Mouse (Mus musculus) intestine, postnatal 0 days (tissue): ENCODE results near the gene Fam71e2. TPM values are rescaled to one million over a fixed set of nuclear protein-coding genes. Genes with fewer than 3 reads are reported as not detected.

Experiments used
- ATAC-seq: fragments of 200-750 bp; cut with Nextera tagmentation; 2 replicates; pipeline ENCODE4 v1.8.0; 2017; ENCODE audit warnings: mild to moderate bottlenecking, moderate TSS enrichment, moderate library complexity
- H3K27ac ChIP-seq: fragments of 300-500 bp; sonication (generic); 2 replicates; pipeline ENCODE4 v1.5.1; 2014; ENCODE audit warnings: mild to moderate bottlenecking, low read depth, low read length, moderate library complexity
- H3K27me3 ChIP-seq: fragments of 300-500 bp; sonication (generic); replicated peaks from 2 replicates; pipeline ENCODE4 v1.6.1; 2014; ENCODE audit warnings: low read length, mixed read lengths; ENCODE audit not compliant: control insufficient read depth, insufficient read depth
- H3K36me3 ChIP-seq: fragments of 300-500 bp; sonication (generic); 2 replicates; pipeline ENCODE4 v1.6.1; 2014; ENCODE audit warnings: mild to moderate bottlenecking, moderate library complexity; ENCODE audit not compliant: control insufficient read depth, insufficient read depth
- H3K4me1 ChIP-seq: fragments of 300-500 bp; sonication (generic); replicated peaks from 2 replicates; pipeline ENCODE4 v1.6.1; 2014; ENCODE audit warnings: antibody characterized with exemption, low read length, mixed read lengths; ENCODE audit not compliant: control insufficient read depth, insufficient read depth
- H3K4me2 ChIP-seq: fragments of 300-500 bp; sonication (generic); replicated peaks from 2 replicates; pipeline ENCODE4 v1.6.1; 2014; ENCODE audit warnings: low read depth, mild to moderate bottlenecking, moderate library complexity
- H3K4me3 ChIP-seq: fragments of 300-500 bp; sonication (generic); 2 replicates; pipeline ENCODE4 v1.5.1; 2014; ENCODE audit warnings: low read depth, low read length
- H3K9ac ChIP-seq: fragments of 300-500 bp; sonication (generic); 2 replicates; pipeline ENCODE4 v1.6.1; 2014; ENCODE audit warnings: mild to moderate bottlenecking, low read depth, low read length
- H3K9me3 ChIP-seq: fragments of 300-500 bp; sonication (generic); 2 replicates; pipeline ENCODE4 v1.6.1; 2016; ENCODE audit warnings: mixed run types; ENCODE audit not compliant: control insufficient read depth
- CTCF ChIP-seq: sonication (generic); IDR thresholded peaks from 2 replicates; pipeline ENCODE4 v1.5.1; 2016; ENCODE audit warnings: low read depth, mild to moderate bottlenecking, control low read depth, antibody characterized with exemption, moderate library complexity
- WGBS: fragments of 180-500 bp; shearing (Covaris S2); extraction: QIAGEN DNeasy Blood & Tissue Kit; methylation state at CpG from one replicate; pipeline ENCODE4 v1.1.7; 2014; 5-methylcytosine and 5-hydroxymethylcytosine counted together
- polyA plus RNA-seq: library from polyadenylated mRNA; unstranded; fragments of >200 nt; fragmentation: Nextera tagmentation; extraction: Ambion mirVana; gene quantifications from 2 replicates; pipeline ENCODE4 v1.2.1, GENCODE M21; 2015

Gene Fam71e2
- polyA plus RNA-seq, 1 experiment from 2014 or later, result not detected

- peak overlapping the region; percentile 65 for H3K4me2 ChIP-seq
- peak overlapping the region; percentile 72; the same call in 1 of the 2 replicates for H3K27ac ChIP-seq
- H3K27me3 ChIP-seq, result no peaks in the 10 kb centered on the region
- no peak overlapping the region; the same call in 1 of the 2 replicates for H3K4me3 ChIP-seq
- H3K36me3 ChIP-seq, result peaks cover 32% of the 10 kb centered on the region
- 0 out of 2 replicates have a peak, but pooled peaks cover 7% of the 10 kb centered on the region for H3K4me1 ChIP-seq
- 75% methylated on average over 21 of the region's 21 CpGs for WGBS
- no peak overlapping the region for H3K9ac ChIP-seq
- no peak for TF ChIP-seq CTCF
- H3K9me3 ChIP-seq, result no peaks in the 10 kb centered on the region
- ATAC-seq, result no peak
These were observed 29.2 kb downstream of the Fam71e2 start for GRCm38 (mm10) chr7:4741672-4742481.

GRCm38 (mm10) chr7:4741151-4741550 lies 30.0 kb downstream of the Fam71e2 start:
- peak overlapping the region; percentile 65 for H3K4me2 ChIP-seq
- no peak for ATAC-seq
- WGBS, result 5% methylated on average over 4 of the region's 4 CpGs

GRCm38 (mm10) chr7:4740309-4740727 lies 30.8 kb downstream of the Fam71e2 start:
- Histone ChIP-seq H3K9me3 (no peaks in the 10 kb centered on the region), H3K4me3 (peak overlapping the region; percentile 51), H3K27me3 (no peaks in the 10 kb centered on the region), H3K36me3 (peaks cover 20% of the 10 kb centered on the region), H3K4me2 (peak overlapping the region; percentile 65), H3K27ac (peak overlapping the region; percentile 72), H3K9ac (peak overlapping the region; percentile 64), H3K4me1 (0 out of 2 replicates have a peak, but pooled peaks cover 7% of the 10 kb centered on the region)
- peak; percentile 1; the same call in 1 of the 2 replicates for ATAC-seq
- WGBS, result 2% methylated on average over 12 of the region's 14 CpGs
- no peak for TF ChIP-seq CTCF

More at GRCm38 (mm10) chr7:4741151-4741550, 30.0 kb downstream of the Fam71e2 start:
- Histone ChIP-seq H3K4me3 (peak overlapping the region; percentile 51), H3K36me3 (peaks cover 25% of the 10 kb centered on the region), H3K9ac (peak overlapping the region; percentile 64), H3K9me3 (no peaks in the 10 kb centered on the region), H3K27ac (peak overlapping the region; percentile 72), H3K27me3 (no peaks in the 10 kb centered on the region), H3K4me1 (0 out of 2 replicates have a peak, but pooled peaks cover 7% of the 10 kb centered on the region)
- no peak for TF ChIP-seq CTCF

- H3K27me3 ChIP-seq, result no peaks in the 10 kb centered on the region
- under 1% methylated on average over 38 of the region's 44 CpGs for WGBS
- peak; percentile 60 for TF ChIP-seq CTCF
- peak; percentile 97 for ATAC-seq
- peak within 1 kb of the TSS; percentile 65 for H3K4me2 ChIP-seq
- peak within 1 kb of the TSS; percentile 72 for H3K27ac ChIP-seq
- peaks cover 18% of the 10 kb centered on the region; the same call in 1 of the 2 replicates for H3K36me3 ChIP-seq
- H3K9me3 ChIP-seq, result no peaks in the 10 kb centered on the region
- H3K4me3 ChIP-seq, result peak within 1 kb of the TSS; percentile 51
- peak within 1 kb of the TSS; percentile 64 for H3K9ac ChIP-seq
- H3K4me1 ChIP-seq, result 0 out of 2 replicates have a peak, but pooled peaks cover 7% of the 10 kb centered on the region
These were observed 31.4 kb downstream of the Fam71e2 start, which contains the start of gene Kmt5c for GRCm38 (mm10) chr7:4739544-4740275. Kmt5c (plus strand) TSS chr7:4740115.

GRCm38 (mm10) chr7:4739041-4739543 lies 32.0 kb downstream of the Fam71e2 start:
- ATAC-seq, result no peak
- Histone ChIP-seq H3K27me3 (no peaks in the 10 kb centered on the region), H3K9me3 (no peaks in the 10 kb centered on the region), H3K27ac (no peak overlapping the region), H3K4me1 (0 out of 2 replicates have a peak, but pooled peaks cover 7% of the 10 kb centered on the region), H3K4me2 (peak overlapping the region; percentile 53), H3K36me3 (peaks cover 17% of the 10 kb centered on the region; the same call in 1 of the 2 replicates), H3K4me3 (peak overlapping the region; percentile 14), H3K9ac (no peak overlapping the region)
- WGBS, result 48% methylated on average over 10 of the region's 10 CpGs
- no peak for TF ChIP-seq CTCF

GRCm38 (mm10) chr7:4732968-4733392 lies 38.1 kb downstream of the Fam71e2 start:
- Histone ChIP-seq H3K9me3 (no peaks in the 10 kb centered on the region), H3K27me3 (no peaks in the 10 kb centered on the region), H3K36me3 (no peaks in the 10 kb centered on the region), H3K4me1 (no peaks in the 10 kb centered on the region), H3K4me2 (no peak overlapping the region), H3K27ac (no peak overlapping the region), H3K9ac (no peak overlapping the region), H3K4me3 (no peak overlapping the region)
- 27% methylated on average over 6 of the region's 6 CpGs for WGBS
- ATAC-seq, result peak; percentile 99
- peak; percentile 57 for TF ChIP-seq CTCF
